ENCODE assay signal across 26 mouse cellular contexts in genomic region chr2:80396057-80396456, GRCm38 (mm10). TPM values are rescaled to one million over a fixed set of nuclear protein-coding genes. Genes with fewer than 3 reads are reported as not detected.
"Had no signal": no experiment of that assay in that cellular context is flagged by ENCODE, and none has a peak within 500 bp of the region (broad histone marks: within the 10 kb centered on the region; RNA-seq: fewer than 3 reads in every experiment).

No protein-coding gene starts in this region.

- H3K27me3 ChIP-seq: liver, embryonic 12.5 days; liver, embryonic 15.5 days had no signal

- H3K9me3 ChIP-seq: limb, embryonic 13.5 days; liver, embryonic 12.5 days; liver, embryonic 15.5 days; midbrain, embryonic 13.5 days; neural tube, embryonic 13.5 days had no signal

- H3K27ac ChIP-seq: kidney, postnatal 0 days; layer of hippocampus, adult 2 months; left cerebral cortex, adult 2 months; limb, embryonic 13.5 days; liver, embryonic 12.5 days; liver, embryonic 15.5 days; macrophage; midbrain, embryonic 10.5 days; midbrain, embryonic 13.5 days; neural tube, embryonic 13.5 days; stomach, postnatal 0 days had no signal

- H3K4me3 ChIP-seq: layer of hippocampus, adult 2 months; left cerebral cortex, adult 2 months; limb, embryonic 13.5 days; liver, embryonic 12.5 days; liver, embryonic 15.5 days; midbrain, embryonic 10.5 days; midbrain, embryonic 13.5 days; myocyte; neural tube, embryonic 13.5 days had no signal

- H3K36me3 ChIP-seq: limb, embryonic 13.5 days; liver, embryonic 12.5 days; liver, embryonic 15.5 days; midbrain, embryonic 10.5 days; midbrain, embryonic 13.5 days; neural tube, embryonic 13.5 days had no signal

- H3K4me1 ChIP-seq: liver, embryonic 12.5 days; liver, embryonic 15.5 days had no signal

- H3K9ac ChIP-seq: limb, embryonic 13.5 days; liver, embryonic 12.5 days; liver, embryonic 15.5 days; lung, embryonic 14.5 days; midbrain, embryonic 13.5 days; neural tube, embryonic 13.5 days had no signal

- DNase-seq: kidney, adult 2 months; kidney, postnatal 25 days; layer of hippocampus, adult 9-11 months; layer of hippocampus, postnatal 36 days; liver; lung, embryonic 14.5 days; retina, postnatal 1 day; right cerebral cortex, postnatal 25 days; thymus, adult 2 months; thymus, postnatal 14 days; thymus, postnatal 4 days had no signal

RNA-seq across cellular contexts. Expression of gene Frzb, which starts 51.4 kb away (rescaled TPM):
- total RNA-seq: megakaryocyte, adult 5-6 weeks; monocyte, adult 5-6 weeks; neutrophil, adult 5-6 weeks had no signal
- polyA plus RNA-seq: macrophage had no signal
